Mouse (Mus musculus): ENCODE results near the gene Dll3.

GRCm38 (mm10) chr7:28268576-28268975 is 33.5 kb downstream of the Dll3 start:
- TF ChIP-seq CTCF (IDR thresholded peaks at IDR 0.05; ENCODE audit: extremely low read depth, insufficient read depth, low read length) (no peak), POLR2A (IDR thresholded peaks at IDR 0.05; ENCODE audit: extremely low read depth, insufficient read depth, low read length) (no peak)

Measured in cortical plate, adult 2 months (tissue).